Mouse (Mus musculus): ENCODE measurements around the gene Cttn.

Gene Cttn

DNA sequence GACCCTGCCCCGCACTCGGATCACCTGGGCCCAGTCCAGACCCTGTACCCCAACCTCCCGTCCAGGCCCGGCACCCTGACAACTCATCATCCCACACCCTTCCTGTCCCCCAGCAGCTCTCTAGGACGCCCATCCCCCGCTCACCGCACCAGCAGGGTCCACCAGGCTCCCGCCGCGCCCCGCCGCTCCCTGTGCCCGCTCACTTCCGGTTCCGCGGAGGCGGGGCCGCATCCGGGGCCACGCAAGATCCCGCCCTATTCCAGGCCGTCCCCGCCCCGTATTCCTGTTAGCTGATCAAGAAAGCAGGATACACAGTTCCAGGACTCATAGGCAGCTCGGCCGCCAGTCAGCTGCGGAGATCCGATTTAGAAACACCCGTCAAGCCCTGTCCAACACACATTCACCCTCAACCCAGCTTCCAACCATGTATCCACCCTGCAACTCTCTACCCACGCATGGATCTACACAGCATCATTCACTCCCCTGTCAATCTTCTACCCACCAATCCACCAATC lies at the start of gene Cttn:
TSS of gene Cttn (minus strand) at position 465 of the 515 bp plus-strand sequence.
- peak; percentile 89 for DNase-seq (ENCODE audit: low spot score)

GRCm38 (mm10) chr7:144519852-144520251 lies 49.0 kb upstream of the Cttn start:
- no peak for DNase-seq (ENCODE audit: low spot score)

DNA sequence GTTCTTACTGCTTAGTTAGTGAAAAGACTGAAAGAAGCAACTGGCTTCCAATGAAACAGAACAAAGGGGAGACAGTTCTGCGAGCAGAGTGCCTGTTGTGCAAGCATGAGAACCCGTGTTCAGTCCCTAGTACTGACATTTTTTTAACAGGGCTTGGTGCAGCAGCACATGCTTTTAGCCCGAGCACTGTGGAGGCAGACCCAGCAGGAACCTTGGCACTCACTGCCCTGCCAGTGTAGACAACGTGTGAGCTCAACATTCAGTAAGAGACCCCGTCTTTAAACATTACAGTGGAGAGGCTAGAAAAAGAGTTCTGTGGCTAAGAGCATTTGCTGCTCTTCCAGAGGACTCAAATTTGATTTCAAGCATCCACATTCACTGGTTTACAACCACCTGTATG lies 45.9 kb upstream of the Cttn start:
- DNase-seq (ENCODE audit: low spot score): no peak

DNA sequence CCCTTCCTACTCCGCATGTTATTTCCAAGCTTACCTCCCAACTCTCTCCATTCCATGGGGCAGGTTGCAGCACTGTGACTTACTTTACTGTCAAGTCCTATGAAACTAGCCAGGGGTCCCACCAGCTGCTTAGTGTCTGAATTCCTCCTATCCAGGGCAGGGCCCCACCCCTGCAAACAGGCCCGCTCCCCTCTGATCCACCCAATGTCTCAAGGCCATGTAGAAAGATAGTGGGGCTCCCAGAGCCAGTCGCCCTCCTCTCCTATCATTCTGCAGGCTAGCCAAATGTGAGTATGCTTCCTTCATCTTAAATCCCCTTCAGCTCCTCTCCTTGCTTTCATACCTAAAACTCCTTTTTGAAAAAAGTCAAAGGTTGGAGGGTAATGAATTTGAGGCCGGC lies 38.3 kb upstream of the Cttn start:
- DNase-seq (ENCODE audit: low spot score): no peak

GRCm38 (mm10) chr7:144506807-144507206 lies 36.0 kb upstream of the Cttn start:
- DNase-seq (ENCODE audit: low spot score): no peak

DNA sequence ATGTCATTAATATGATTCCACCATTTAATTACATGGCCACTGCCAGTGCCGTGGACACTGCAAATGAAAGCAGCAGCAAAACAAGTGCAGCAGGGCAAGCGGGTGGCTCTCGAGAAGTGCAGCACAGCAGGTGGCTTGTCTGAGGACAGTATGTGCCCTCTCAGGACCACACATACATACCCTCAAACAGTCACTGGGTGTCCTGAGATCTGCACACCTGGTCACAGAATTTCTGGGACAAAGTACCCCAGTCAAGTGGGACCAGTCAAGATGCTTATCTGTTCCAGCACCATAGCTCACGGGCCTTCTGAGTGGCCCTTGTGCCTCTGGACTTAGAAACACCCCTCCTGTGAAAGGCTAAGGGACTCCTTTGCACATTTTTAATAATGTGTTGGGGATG lies 33.1 kb upstream of the Cttn start:
- DNase-seq (ENCODE audit: low spot score): no peak

DNA sequence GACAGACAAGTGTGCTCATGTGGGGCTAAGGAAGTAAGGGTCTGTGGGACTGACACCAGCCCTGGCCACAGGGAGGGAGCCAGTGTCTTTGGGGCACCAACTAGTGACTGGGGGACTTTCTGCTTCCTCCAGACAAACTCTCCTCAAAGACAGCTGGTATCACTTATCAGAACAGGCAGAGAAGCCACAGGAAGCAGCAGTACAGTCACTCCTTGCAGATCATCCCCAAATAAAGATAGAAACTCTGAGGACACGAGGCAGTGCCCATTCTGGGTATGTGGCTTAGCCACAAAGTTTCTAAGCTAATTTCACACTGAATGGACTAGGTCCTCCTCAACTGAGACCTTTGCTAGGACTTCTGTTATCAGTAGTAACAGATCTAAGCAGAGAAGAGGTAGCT lies 22.1 kb upstream of the Cttn start:
- no peak for DNase-seq (ENCODE audit: low spot score)

DNA sequence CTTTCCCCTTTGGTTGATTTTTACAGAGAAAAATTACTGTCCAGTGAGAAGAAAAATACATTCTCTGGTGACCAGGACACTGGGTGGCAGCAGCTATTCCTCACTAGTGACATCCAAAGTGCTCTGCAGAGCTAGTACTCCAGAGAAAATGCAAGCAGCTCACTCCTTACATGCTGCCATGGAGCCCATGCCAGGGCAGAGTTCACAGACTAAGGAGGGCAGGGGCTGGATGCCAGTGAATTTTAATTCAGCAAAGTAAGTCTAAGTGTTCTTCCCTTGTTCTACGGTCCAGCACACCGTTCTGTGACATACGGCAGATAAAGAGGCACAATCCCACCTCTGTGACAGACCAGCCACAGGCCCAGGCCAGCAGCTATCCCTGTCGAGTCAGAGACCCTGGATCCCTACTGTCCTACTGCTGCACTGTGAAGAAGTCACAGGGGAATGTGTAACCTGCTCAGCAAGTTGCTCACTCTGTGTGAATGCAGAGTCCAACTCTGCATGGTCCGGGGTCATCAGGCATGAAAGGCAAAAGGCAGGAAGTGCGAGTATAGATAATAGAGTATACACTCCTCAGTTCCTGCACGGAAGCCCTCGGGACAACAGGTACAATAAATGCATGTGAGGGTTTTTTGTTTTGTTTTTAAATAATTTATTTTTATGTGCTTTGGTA lies 19.5 kb upstream of the Cttn start:
- no peak for DNase-seq (ENCODE audit: low spot score)

GRCm38 (mm10) chr7:144489067-144489774 lies 18.4 kb upstream of the Cttn start:
- no peak for DNase-seq (ENCODE audit: low spot score)

DNA sequence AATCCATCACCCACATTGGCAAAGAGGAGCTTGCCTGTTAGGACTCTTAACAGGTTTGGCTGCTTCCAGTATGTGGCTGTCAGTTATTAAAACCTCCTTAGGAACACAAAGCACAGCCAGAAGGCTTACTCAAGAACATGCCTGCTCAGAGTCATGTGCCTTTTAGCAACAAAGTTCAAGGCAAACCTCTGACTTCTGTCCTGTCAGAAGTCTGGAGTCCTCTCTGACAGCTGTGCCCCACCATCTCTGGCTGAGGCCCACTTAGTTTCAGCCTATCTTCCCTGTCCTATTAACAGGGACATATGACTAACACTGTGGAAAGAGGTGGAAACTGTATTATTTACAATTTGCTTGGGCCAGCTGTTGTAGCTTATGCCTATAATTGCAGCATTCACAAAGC lies 9.5 kb upstream of the Cttn start:
- no peak for DNase-seq (ENCODE audit: low spot score)

- no peak for DNase-seq (ENCODE audit: low spot score)
Measured at GRCm38 (mm10) chr7:144479569-144479968, 8.8 kb upstream of the Cttn start.

- no peak for DNase-seq (ENCODE audit: low spot score)
Measured at GRCm38 (mm10) chr7:144475741-144476140, 4.9 kb upstream of the Cttn start.

DNA sequence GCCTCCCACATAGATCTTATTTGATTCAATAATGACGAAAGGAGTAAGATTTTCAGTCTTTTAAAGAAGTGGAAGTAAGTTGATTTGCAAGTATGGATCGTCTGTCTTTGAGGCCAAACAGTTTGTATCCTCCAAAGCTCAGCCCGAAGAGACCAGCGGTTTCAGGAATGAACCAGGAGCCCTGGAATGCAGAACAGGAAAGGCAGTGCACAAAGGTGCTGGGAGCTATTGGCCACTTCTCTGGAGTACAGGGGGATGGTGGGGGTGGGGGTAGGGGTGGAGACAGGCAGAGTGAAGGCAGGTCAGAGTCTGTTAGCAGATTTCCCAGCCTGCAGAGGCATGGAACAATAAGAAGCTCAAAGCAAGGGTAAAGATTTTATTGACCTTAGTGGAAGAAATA lies 2.7 kb upstream of the Cttn start:
- DNase-seq (ENCODE audit: low spot score): no peak

DNA sequence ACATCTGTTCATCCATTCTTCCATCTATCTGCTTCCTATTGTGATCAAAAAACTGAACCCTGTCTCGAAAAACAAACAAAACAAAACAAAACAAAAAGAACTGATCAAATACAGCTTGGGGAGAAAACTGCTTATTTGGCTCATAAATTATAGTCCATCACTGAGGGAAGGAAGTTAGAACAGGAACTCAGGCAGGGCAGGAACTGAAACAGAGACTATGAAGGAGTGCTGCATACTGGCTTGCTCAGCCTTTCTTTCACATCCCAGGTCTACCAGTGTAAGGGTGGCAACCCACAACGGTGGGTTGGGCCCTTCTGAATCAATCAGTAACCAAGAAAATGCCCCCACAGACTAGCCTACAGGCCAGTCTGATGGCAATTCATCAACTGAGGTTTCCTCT lies 294 bp upstream of the Cttn start:
- DNase-seq (ENCODE audit: low spot score): no peak

GRCm38 (mm10) chr7:144469908-144470544 lies 783 bp downstream of the Cttn start:
- no peak for DNase-seq (ENCODE audit: low spot score)

- no peak for DNase-seq (ENCODE audit: low spot score)
Measured at GRCm38 (mm10) chr7:144469181-144469641, 1.6 kb downstream of the Cttn start.

GRCm38 (mm10) chr7:144468741-144469140 lies 2.1 kb downstream of the Cttn start:
- DNase-seq (ENCODE audit: low spot score): no peak

DNA sequence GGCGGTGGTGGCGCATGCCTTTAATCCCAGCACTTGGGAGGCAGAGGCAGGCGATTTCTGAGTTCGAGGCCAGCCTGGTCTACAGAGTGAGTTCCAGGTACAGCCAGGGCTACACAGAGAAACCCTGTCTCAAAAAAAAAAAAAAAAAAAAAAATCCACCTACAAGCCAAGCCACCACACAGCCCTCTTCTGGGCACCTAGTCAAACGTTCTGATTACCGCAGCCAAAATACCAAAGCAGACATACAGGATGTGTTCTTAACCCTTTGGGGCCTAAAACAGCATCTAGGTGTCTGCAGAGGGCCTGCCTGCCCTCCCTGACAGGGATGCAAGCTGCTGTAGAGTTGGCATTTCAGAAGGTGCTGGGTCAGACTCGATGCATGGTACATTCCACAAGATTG lies 8.2 kb downstream of the Cttn start:
- DNase-seq (ENCODE audit: low spot score): no peak

- no peak for DNase-seq (ENCODE audit: low spot score)
Measured at GRCm38 (mm10) chr7:144461246-144461902, 9.4 kb downstream of the Cttn start.

- DNase-seq (ENCODE audit: low spot score): no peak
Measured at GRCm38 (mm10) chr7:144458881-144459280, 11.9 kb downstream of the Cttn start.

DNA sequence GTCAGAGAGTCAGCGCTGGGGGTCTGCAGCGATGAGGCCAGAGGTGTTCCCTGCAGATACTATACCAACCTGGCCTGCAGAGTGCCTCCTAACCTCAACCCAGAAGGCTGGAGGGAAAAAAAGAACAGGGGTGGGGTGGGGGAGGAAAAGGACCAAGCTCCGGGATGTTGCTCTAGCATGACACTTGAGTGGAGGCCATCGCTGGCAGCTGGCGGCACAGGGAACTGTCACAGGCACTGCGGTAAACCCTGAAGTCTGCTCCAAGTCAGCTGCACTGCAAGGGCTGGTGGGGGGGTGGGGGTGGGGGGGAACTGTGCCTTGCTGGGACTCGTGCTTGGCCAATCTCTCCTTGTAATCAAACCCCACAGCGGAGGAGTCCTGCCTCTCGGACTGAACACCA lies 20.1 kb downstream of the Cttn start:
- DNase-seq (ENCODE audit: low spot score): no peak

Data from ovary, postnatal 14 days (tissue).